Mouse (Mus musculus) heart, postnatal 0 days (tissue): ENCODE data around the gene Tcf7.

Source experiments
- CTCF ChIP-seq: IDR thresholded peaks from 2 replicates; pipeline ENCODE4 v1.5.1; 2016; ENCODE audit warnings: antibody characterized with exemption, control low read depth, low read depth
- EP300 ChIP-seq: IDR thresholded peaks from 2 replicates; pipeline ENCODE4 v1.6.1; 2016; ENCODE audit warnings: antibody characterized with exemption, low read depth

- TF ChIP-seq CTCF: peak; percentile 77
- no peak for TF ChIP-seq EP300
Observed at GRCm38 (mm10) chr11:52261937-52262336, 20.9 kb downstream of the Tcf7 start.
